Mouse (Mus musculus) heart, postnatal 0 days (tissue): Measurements from ENCODE around the gene Cenpc1. TPM values are rescaled to one million over a fixed set of nuclear protein-coding genes. Genes with fewer than 3 reads are reported as not detected.
A peak's percentile ranks its signal among the peaks of the same experiment; 100 is the strongest.

ENCODE experiments used
- ATAC-seq: fragments of 200-750 bp; cut with Nextera tagmentation; 2 replicates; pipeline ENCODE4 v1.8.0; 2017; ENCODE audit warnings: low read depth, moderate number of reproducible peaks, moderate library complexity; ENCODE audit not compliant: insufficient read depth
- DNase-seq: peaks from one replicate; pipeline ENCODE4 v3.0.0-alpha.2; 2016; ENCODE audit warnings: low spot score
- H3K27ac ChIP-seq: fragments of 300-500 bp; sonication (generic); 2 replicates; pipeline ENCODE4 v1.5.1; 2014; ENCODE audit warnings: low read depth, mild to moderate bottlenecking
- H3K27me3 ChIP-seq: fragments of 300-500 bp; sonication (generic); 2 replicates; pipeline ENCODE4 v1.6.1; 2014; ENCODE audit warnings: low read length, mixed read lengths; ENCODE audit not compliant: control insufficient read depth, insufficient read depth
- H3K36me3 ChIP-seq: fragments of 300-500 bp; sonication (generic); replicated peaks from 2 replicates; pipeline ENCODE4 v1.6.1; 2014; ENCODE audit warnings: low read length, mixed read lengths; ENCODE audit not compliant: control insufficient read depth, insufficient read depth
- H3K4me1 ChIP-seq: fragments of 300-500 bp; sonication (generic); 2 replicates; pipeline ENCODE4 v1.6.1; 2014; ENCODE audit warnings: antibody characterized with exemption; ENCODE audit not compliant: control insufficient read depth, insufficient read depth
- H3K4me2 ChIP-seq: fragments of 300-500 bp; sonication (generic); 2 replicates; pipeline ENCODE4 v1.6.1; 2014; ENCODE audit warnings: low read depth, mild to moderate bottlenecking, low read length, moderate library complexity
- H3K4me3 ChIP-seq: fragments of 300-500 bp; sonication (generic); 2 replicates; pipeline ENCODE4 v1.5.1; 2014; ENCODE audit warnings: low read depth, low read length
- H3K9ac ChIP-seq: fragments of 300-500 bp; sonication (generic); replicated peaks from 2 replicates; pipeline ENCODE4 v1.6.1; 2014; ENCODE audit warnings: low read depth, low read length, mixed read lengths
- H3K9me3 ChIP-seq: fragments of 300-500 bp; sonication (generic); replicated peaks from 2 replicates; pipeline ENCODE4 v1.6.1; 2016; ENCODE audit warnings: low read length; ENCODE audit not compliant: control insufficient read depth
- CTCF ChIP-seq: IDR thresholded peaks from 2 replicates; pipeline ENCODE4 v1.5.1; 2016; ENCODE audit warnings: antibody characterized with exemption, control low read depth, low read depth
- EP300 ChIP-seq: IDR thresholded peaks from 2 replicates; pipeline ENCODE4 v1.6.1; 2016; ENCODE audit warnings: antibody characterized with exemption, low read depth
- WGBS: fragments of 180-500 bp; shearing (Covaris S2); extraction: QIAGEN DNeasy Blood & Tissue Kit; methylation state at CpG from one replicate; pipeline ENCODE4 v1.1.7; 2014; 5-methylcytosine and 5-hydroxymethylcytosine counted together
- polyA plus RNA-seq: library from polyadenylated mRNA; unstranded; fragments of >200 nt; fragmentation: Nextera tagmentation; extraction: Ambion mirVana; gene quantifications from 2 replicates; pipeline ENCODE4 v1.2.1, GENCODE M21; 2015
- total RNA-seq: library from RNA; depleted of rRNA; stranded (reverse); fragments of >200 nt; gene quantifications from 2 replicates; pipeline ENCODE4 v1.2.3, GENCODE M21; 2014; ENCODE audit warnings: low replicate concordance; rRNA removed

Gene Cenpc1
- total RNA-seq: 5.5 and 7.9 TPM in 2 replicates
- polyA plus RNA-seq: 10.2 and 11.1 TPM in 2 replicates

DNA sequence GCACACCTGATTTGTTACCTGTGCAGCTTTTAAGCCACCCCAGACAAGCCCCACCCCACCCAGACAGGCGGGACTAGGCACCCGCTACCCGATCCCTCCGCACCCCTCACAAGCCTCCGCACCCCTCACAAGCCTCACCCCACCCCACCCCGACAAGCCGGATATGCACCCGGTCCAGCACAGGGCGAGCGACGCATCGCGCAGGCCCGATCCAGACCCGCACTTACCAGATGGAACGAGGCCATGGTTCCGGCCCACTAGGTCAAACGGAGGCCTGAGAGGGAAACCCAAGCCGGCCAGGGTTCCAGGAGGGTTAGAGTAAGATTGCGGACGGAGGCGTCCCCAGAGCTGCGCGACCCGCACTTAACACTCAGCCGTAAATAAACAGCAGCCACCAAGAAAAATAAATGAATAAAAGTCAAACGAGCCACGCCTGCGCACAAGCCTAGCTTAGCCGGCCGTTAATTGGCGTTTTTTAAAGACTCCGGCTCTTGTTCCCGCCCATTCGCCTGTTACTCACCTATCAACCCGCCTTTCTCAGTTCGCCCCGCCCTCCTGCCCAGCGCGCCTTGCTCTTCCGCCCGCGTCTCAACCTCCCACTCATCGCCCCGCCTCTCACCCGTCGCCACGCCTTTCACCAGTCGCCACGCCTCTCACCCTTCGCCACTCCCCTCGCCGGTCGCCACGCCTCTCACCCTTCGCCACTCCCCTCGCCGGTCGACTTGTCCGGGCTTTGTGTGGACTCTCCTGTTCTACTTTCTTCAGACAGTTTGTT is at the start of gene Cenpc1:
Gene Cenpc1 (minus strand): TSS at position 483 of the 775 bp plus-strand sequence.
- no peaks in the 10 kb centered on the region for H3K36me3 ChIP-seq

DNA sequence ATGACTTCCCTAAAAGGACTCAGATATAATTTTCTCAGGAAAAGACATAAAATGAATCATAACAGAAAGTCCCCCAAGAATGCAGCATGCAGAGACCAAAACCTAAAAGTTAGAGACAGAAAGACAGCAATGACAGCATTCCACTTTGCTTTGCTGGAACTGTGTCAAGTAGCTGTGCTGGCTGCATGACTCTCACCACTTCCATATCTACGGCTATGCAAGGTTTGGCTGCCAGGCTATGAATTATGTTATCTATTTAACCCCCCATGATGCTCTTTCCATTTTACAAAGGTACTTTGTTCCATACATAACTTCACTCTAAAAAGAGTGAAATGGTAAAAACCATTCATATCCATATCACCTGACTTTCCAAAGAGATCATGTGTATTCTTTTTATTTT is 48.6 kb upstream of the Cenpc1 start:
- Histone ChIP-seq H3K36me3 (0 out of 2 replicates have a peak, but pooled peaks cover 3% of the 10 kb centered on the region), H3K4me3 (no peak overlapping the region), H3K27me3 (no peaks in the 10 kb centered on the region), H3K27ac (peak overlapping the region; percentile 74), H3K4me1 (no peaks in the 10 kb centered on the region), H3K9me3 (no peaks in the 10 kb centered on the region), H3K9ac (no peak overlapping the region), H3K4me2 (no peak overlapping the region)
- ATAC-seq (peak; percentile 47; the same call in 1 of the 2 replicates), DNase-seq (peak; percentile 39)
- 14% methylated on average over 1 of the region's 1 CpGs for WGBS
- TF ChIP-seq CTCF (no peak), EP300 (no peak)

More for the DNA sequence above, at the start of gene Cenpc1:
- ATAC-seq (peak; percentile 99), DNase-seq (peak; percentile 99)
- H3K4me3 ChIP-seq: peak within 1 kb of the TSS; percentile 87
- peaks cover 10% of the 10 kb centered on the region; the same call in 1 of the 2 replicates for H3K4me1 ChIP-seq
- peak within 1 kb of the TSS; percentile 75 for H3K4me2 ChIP-seq
- TF ChIP-seq EP300 (no peak), CTCF (no peak)
- WGBS: under 1% methylated on average over 58 of the region's 60 CpGs
- H3K27ac ChIP-seq: peak within 1 kb of the TSS; percentile 82
- peak within 1 kb of the TSS; percentile 82 for H3K9ac ChIP-seq
- no peaks in the 10 kb centered on the region for H3K27me3 ChIP-seq
- H3K9me3 ChIP-seq: no peaks in the 10 kb centered on the region

DNA sequence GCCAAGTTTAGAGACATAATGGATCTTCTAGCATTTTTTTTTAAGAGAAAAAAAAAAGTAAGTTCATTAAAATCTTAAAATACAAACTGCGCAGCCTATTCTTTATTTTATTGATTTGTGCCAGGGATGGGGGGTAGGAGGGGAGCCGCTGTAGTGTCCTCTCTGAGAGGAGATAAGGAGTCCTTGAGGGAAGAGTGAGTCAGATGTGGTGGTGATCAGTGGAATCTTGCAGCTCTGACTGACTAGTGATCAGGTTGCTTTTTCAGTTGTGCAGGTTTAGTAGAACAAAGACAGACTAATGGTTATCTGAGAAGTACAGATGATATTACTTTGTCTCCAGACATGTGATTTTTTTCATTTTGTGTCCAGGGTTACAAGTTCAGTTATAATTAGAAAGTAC is 47.7 kb upstream of the Cenpc1 start:
- H3K27ac ChIP-seq: 0 out of 2 replicates have a peak overlapping the region, but pooled peaks have one; percentile 1
- WGBS: 41% methylated on average over 2 of the region's 2 CpGs
- H3K36me3 ChIP-seq: no peaks in the 10 kb centered on the region
- no peak overlapping the region for H3K9ac ChIP-seq
- H3K9me3 ChIP-seq: no peaks in the 10 kb centered on the region
- H3K4me3 ChIP-seq: no peak overlapping the region
- no peaks in the 10 kb centered on the region for H3K4me1 ChIP-seq
- no peak overlapping the region for H3K4me2 ChIP-seq
- TF ChIP-seq EP300 (no peak), CTCF (no peak)
- H3K27me3 ChIP-seq: no peaks in the 10 kb centered on the region
- ATAC-seq: no peak
- DNase-seq: no peak

DNA sequence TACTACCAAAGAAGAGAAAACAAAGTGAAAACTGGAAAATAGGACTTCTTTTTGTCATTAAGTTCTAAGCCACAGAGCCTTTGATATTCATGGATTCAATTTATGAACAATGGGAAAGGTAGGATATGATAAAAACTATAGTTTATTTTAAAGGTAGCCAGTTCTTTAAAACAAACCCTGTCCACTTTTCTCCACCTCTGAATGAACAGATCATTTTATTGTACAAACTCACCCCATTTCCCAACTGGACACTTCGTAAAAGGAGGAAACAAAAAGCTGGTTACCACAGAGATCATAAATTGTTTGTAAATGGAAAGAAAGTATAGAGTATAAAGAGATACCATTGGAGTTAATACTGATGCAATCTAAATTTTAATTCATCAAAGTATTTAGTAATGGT is 45.7 kb upstream of the Cenpc1 start:
- WGBS: 89% methylated on average over 1 of the region's 1 CpGs
- no peak for ATAC-seq
- Histone ChIP-seq H3K9ac (no peak overlapping the region), H3K9me3 (0 out of 2 replicates have a peak, but pooled peaks cover 3% of the 10 kb centered on the region), H3K27me3 (no peaks in the 10 kb centered on the region), H3K27ac (no peak overlapping the region), H3K4me2 (no peak overlapping the region), H3K36me3 (peaks cover 3% of the 10 kb centered on the region), H3K4me3 (no peak overlapping the region), H3K4me1 (no peaks in the 10 kb centered on the region)
- no peak for DNase-seq
- TF ChIP-seq EP300: no peak
- no peak for TF ChIP-seq CTCF

DNA sequence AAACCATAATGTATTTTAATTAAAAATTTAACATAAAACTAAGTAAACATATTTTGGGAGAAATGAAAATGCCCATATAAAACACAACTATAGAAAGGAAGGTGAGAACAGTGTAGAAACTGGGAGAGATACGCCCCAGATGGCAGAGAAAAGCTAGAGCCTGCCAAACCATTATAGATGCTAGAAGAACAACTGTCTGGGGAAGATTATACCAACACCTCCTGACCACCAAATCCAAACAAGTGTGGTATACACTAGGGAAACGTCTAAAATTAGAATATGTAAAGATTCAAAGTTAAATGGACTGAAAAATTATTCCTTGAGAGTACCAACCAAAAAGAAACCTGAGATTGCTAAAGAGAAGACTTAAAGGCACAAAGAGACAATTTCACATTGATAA is 41.2 kb upstream of the Cenpc1 start:
- Histone ChIP-seq H3K9me3 (0 out of 2 replicates have a peak, but pooled peaks cover 3% of the 10 kb centered on the region), H3K36me3 (peaks cover 3% of the 10 kb centered on the region), H3K4me3 (no peak overlapping the region), H3K9ac (no peak overlapping the region), H3K4me1 (no peaks in the 10 kb centered on the region), H3K27ac (no peak overlapping the region), H3K4me2 (no peak overlapping the region), H3K27me3 (no peaks in the 10 kb centered on the region)
- ATAC-seq: no peak
- WGBS: 77% methylated on average over 2 of the region's 2 CpGs
- DNase-seq: no peak
- TF ChIP-seq EP300 (no peak), CTCF (no peak)
